Mouse (Mus musculus): ENCODE measurements at regions not wholly inside any gene's neighbourhood (a gene's known extent, or its start where the extent isn't known, plus 50 kb on each side); places are given as distances from the start of the nearest gene placed in this dataset.
A peak's percentile ranks its signal among the peaks of the same experiment; 100 is the strongest.
"Not testable (repeated sequence)": the region's sequence is repeated elsewhere in the genome, so short reads cannot be mapped to it uniquely, and the experiment has no call there.

GRCm38 (mm10) chr13:12680283-12680953, 114.7 kb downstream of the Ero1lb start:
- TF ChIP-seq CTCF (IDR thresholded peaks at IDR 0.05; ENCODE audit: low read depth): peak; percentile 48

GRCm38 (mm10) chr13:12677372-12677771, 111.7 kb downstream of the Ero1lb start:
- no peaks in the 10 kb centered on the region for H3K9me3 ChIP-seq (ENCODE audit: low read length)
- WGBS: 86% methylated on average over 2 of the region's 2 CpGs
- H3K27ac ChIP-seq (ENCODE audit: low read depth, low read length): no peak overlapping the region
- no peaks in the 10 kb centered on the region for H3K27me3 ChIP-seq (ENCODE audit: insufficient read depth, low read length)
- H3K9ac ChIP-seq: no peak overlapping the region
- H3K4me1 ChIP-seq (ENCODE audit: insufficient read depth): no peaks in the 10 kb centered on the region
- TF ChIP-seq CTCF (IDR thresholded peaks at IDR 0.05; ENCODE audit: low read depth): no peak
- H3K4me3 ChIP-seq (ENCODE audit: low read depth, low read length): no peak overlapping the region
- no peak overlapping the region for H3K4me2 ChIP-seq (ENCODE audit: low read depth)
- no peaks in the 10 kb centered on the region for H3K36me3 ChIP-seq (ENCODE audit: insufficient read depth)
- ATAC-seq: no peak
- DNase-seq: no peak

More at GRCm38 (mm10) chr13:12680283-12680953, 114.7 kb downstream of the Ero1lb start:
- H3K27ac ChIP-seq (ENCODE audit: low read depth, low read length); H3K9ac ChIP-seq; H3K4me3 ChIP-seq (ENCODE audit: low read depth, low read length); H3K27me3 ChIP-seq (ENCODE audit: insufficient read depth, low read length); H3K36me3 ChIP-seq (ENCODE audit: insufficient read depth); H3K9me3 ChIP-seq (ENCODE audit: low read length); H3K4me1 ChIP-seq (ENCODE audit: insufficient read depth): not testable (repeated sequence)
- H3K4me2 ChIP-seq (ENCODE audit: low read depth): peak overlapping the region; percentile 21
- DNase-seq: peak; percentile 69
- 14% methylated on average over 19 of the region's 19 CpGs for WGBS
- ATAC-seq: peak; percentile 78

- ATAC-seq; H3K27me3 ChIP-seq (ENCODE audit: insufficient read depth, low read length); H3K4me1 ChIP-seq (ENCODE audit: insufficient read depth); H3K36me3 ChIP-seq (ENCODE audit: insufficient read depth); H3K9ac ChIP-seq; H3K4me3 ChIP-seq (ENCODE audit: low read depth, low read length); H3K9me3 ChIP-seq (ENCODE audit: low read length); H3K4me2 ChIP-seq (ENCODE audit: low read depth); DNase-seq; H3K27ac ChIP-seq (ENCODE audit: low read depth, low read length): not testable (repeated sequence)
- WGBS: 95% methylated on average over 2 of the region's 2 CpGs
Observed at GRCm38 (mm10) chr13:12671011-12671410, 105.3 kb downstream of the Ero1lb start.

GRCm38 (mm10) chr13:12668742-12669141, 103.1 kb downstream of the Ero1lb start:
- H3K4me3 ChIP-seq (ENCODE audit: low read depth, low read length); H3K9ac ChIP-seq; DNase-seq; H3K27me3 ChIP-seq (ENCODE audit: insufficient read depth, low read length); H3K36me3 ChIP-seq (ENCODE audit: insufficient read depth); H3K4me2 ChIP-seq (ENCODE audit: low read depth); H3K27ac ChIP-seq (ENCODE audit: low read depth, low read length); ATAC-seq; H3K9me3 ChIP-seq (ENCODE audit: low read length); H3K4me1 ChIP-seq (ENCODE audit: insufficient read depth): not testable (repeated sequence)
- WGBS: no CpG with 5 or more reads among the region's 7 CpGs

GRCm38 (mm10) chr13:12667727-12668665, 102.3 kb downstream of the Ero1lb start:
- not testable (repeated sequence) for ATAC-seq

GRCm38 (mm10) chr13:12666050-12666449, 100.4 kb downstream of the Ero1lb start:
- not testable (repeated sequence) for H3K27ac ChIP-seq (ENCODE audit: low read depth, low read length); H3K4me2 ChIP-seq (ENCODE audit: low read depth); H3K9me3 ChIP-seq (ENCODE audit: low read length); H3K4me3 ChIP-seq (ENCODE audit: low read depth, low read length); H3K9ac ChIP-seq; H3K36me3 ChIP-seq (ENCODE audit: insufficient read depth); DNase-seq; H3K27me3 ChIP-seq (ENCODE audit: insufficient read depth, low read length); ATAC-seq; H3K4me1 ChIP-seq (ENCODE audit: insufficient read depth)
- WGBS: 85% methylated on average over 3 of the region's 3 CpGs

More at GRCm38 (mm10) chr13:12667727-12668665, 102.3 kb downstream of the Ero1lb start:
- not testable (repeated sequence) for H3K4me3 ChIP-seq (ENCODE audit: low read depth, low read length); DNase-seq; H3K36me3 ChIP-seq (ENCODE audit: insufficient read depth); H3K27ac ChIP-seq (ENCODE audit: low read depth, low read length); H3K27me3 ChIP-seq (ENCODE audit: insufficient read depth, low read length); H3K9ac ChIP-seq; H3K9me3 ChIP-seq (ENCODE audit: low read length); H3K4me2 ChIP-seq (ENCODE audit: low read depth); H3K4me1 ChIP-seq (ENCODE audit: insufficient read depth)
- WGBS: 80% methylated on average over 9 of the region's 9 CpGs
